Mouse (Mus musculus): ENCODE results near the gene Nxph4. TPM values are rescaled to one million over a fixed set of nuclear protein-coding genes. Genes with fewer than 3 reads are reported as not detected.

Nxph4 gene
- polyA plus RNA-seq, 1 experiment: 0.33 TPM

- TF ChIP-seq GATA1 (IDR thresholded peaks at IDR 0.05; ENCODE audit: low read length): no peak
Observed at GRCm38 (mm10) chr10:127557397-127557796, 23.0 kb upstream of the Nxph4 start.

DNA sequence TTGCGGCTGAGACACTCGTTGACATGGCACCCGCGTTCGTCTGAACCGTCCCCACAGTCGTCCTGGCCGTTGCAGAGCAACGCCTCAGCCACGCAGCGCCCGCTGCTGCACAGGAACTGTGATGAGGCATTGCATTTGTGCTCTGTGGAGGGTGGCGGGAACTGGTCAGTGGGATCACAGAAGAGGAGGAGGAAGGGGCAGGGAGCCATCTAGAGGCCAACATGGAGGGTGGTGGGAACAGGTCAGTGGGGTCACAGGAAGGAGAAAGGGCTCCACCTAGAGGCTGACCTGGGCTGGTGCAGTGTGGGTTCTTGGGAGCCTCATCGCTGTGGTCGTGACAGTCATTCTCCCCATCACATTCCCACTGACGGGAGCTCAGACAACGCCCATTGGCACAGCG is 21.3 kb upstream of the Nxph4 start:
- TF ChIP-seq GATA1 (IDR thresholded peaks at IDR 0.05; ENCODE audit: low read length): no peak

DNA sequence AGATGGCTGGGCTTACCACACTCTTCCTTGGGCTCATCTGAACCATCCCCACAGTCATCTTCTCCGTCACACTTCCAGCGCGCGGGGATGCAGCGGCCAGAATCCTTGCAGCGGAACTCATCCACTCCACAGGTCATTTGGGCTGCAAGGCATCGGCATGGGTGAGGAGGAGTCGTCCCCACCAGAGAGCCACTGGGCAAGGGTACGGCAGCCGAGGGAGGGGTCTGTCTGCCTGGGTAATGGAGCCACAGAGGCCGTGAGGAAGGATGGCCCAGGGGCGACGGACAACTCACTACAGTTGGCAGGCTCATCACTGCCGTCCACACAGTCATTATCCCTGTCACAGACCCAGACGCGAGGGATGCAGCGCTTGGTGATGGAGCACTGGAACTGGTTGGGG is 15.5 kb upstream of the Nxph4 start:
- TF ChIP-seq GATA1 (IDR thresholded peaks at IDR 0.05; ENCODE audit: low read length): no peak

- TF ChIP-seq GATA1 (IDR thresholded peaks at IDR 0.05; ENCODE audit: low read length): no peak
Observed at GRCm38 (mm10) chr10:127548236-127548635, 13.9 kb upstream of the Nxph4 start.

GRCm38 (mm10) chr10:127546505-127546904 is 12.1 kb upstream of the Nxph4 start:
- no peak for TF ChIP-seq GATA1 (IDR thresholded peaks at IDR 0.05; ENCODE audit: low read length)

- no peak for TF ChIP-seq GATA1 (IDR thresholded peaks at IDR 0.05; ENCODE audit: low read length)
Observed at GRCm38 (mm10) chr10:127544375-127544774, 10.0 kb upstream of the Nxph4 start.

- no peak for TF ChIP-seq GATA1 (IDR thresholded peaks at IDR 0.05; ENCODE audit: low read length)
Observed at GRCm38 (mm10) chr10:127543916-127544315, 9.6 kb upstream of the Nxph4 start.

- no peak for TF ChIP-seq GATA1 (IDR thresholded peaks at IDR 0.05; ENCODE audit: low read length)
Observed at GRCm38 (mm10) chr10:127542720-127543119, 8.4 kb upstream of the Nxph4 start.

DNA sequence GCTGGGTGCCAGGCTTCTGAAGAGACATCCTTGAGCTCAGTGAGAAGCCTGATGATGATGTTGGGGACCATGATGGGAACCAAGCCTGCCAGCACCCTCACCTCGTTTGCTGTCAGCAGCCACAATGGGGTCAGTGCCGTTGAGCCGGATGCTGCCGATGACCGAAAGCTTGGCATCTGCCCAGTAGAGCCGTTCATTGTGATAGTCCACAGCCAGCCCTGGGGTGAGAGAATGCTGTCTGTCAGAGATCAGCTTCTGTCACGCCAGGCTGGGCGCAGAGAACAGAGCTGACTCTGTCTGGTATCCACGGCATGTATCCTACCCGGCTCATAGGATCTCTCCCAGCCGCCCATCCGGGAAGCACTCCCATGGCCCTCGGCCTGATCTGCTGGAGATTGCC is 7.7 kb upstream of the Nxph4 start:
- TF ChIP-seq GATA1 (IDR thresholded peaks at IDR 0.05; ENCODE audit: low read length): no peak

DNA sequence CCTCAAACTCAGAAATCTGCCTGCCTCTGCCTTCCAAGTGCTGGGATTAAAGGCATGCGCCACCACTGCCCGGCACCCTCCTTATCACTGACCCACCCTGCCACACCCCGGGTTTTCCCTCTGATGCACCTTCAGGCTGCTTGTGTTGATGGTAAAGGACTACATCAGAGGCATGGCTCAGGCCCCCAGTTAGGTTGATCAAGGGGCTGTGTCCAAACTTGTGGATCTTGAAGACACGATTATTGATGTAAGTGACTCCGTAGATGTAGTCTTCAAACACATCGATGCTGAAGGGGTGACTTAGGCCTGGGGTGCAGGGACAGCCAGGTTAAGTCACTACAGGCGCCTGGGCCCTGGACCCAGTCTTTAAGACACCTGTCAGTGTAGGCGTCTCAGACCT is 7.2 kb upstream of the Nxph4 start:
- TF ChIP-seq GATA1 (IDR thresholded peaks at IDR 0.05; ENCODE audit: low read length): no peak

- TF ChIP-seq GATA1 (IDR thresholded peaks at IDR 0.05; ENCODE audit: low read length): no peak
Observed at GRCm38 (mm10) chr10:127537854-127538583, 3.7 kb upstream of the Nxph4 start.

- no peak for TF ChIP-seq GATA1 (IDR thresholded peaks at IDR 0.05; ENCODE audit: low read length)
Observed at GRCm38 (mm10) chr10:127536586-127537314, 2.4 kb upstream of the Nxph4 start.

DNA sequence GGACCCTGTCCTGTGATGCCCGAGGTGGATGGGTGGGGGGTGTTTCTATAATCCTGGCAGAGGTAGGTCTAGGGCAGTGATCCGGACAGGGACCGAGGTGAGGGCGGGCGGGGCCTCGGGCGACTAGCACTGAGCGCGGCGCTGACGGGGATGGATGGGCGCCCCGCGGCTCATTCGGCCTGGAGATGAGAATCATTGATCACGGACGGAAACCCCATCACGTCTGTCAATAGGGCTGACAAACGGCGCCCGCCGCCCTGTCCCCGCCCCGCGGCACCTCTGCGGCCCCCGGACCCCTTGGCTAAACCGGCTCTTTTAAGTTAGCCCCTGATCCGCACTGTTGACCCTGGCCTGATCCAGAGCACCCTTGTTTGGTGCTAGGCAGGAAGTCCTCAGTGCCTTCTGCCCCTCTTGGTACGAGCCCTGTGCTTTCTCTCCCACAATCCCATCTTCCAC is 598 bp upstream of the Nxph4 start:
- no peak for TF ChIP-seq GATA1 (IDR thresholded peaks at IDR 0.05; ENCODE audit: low read length)

DNA sequence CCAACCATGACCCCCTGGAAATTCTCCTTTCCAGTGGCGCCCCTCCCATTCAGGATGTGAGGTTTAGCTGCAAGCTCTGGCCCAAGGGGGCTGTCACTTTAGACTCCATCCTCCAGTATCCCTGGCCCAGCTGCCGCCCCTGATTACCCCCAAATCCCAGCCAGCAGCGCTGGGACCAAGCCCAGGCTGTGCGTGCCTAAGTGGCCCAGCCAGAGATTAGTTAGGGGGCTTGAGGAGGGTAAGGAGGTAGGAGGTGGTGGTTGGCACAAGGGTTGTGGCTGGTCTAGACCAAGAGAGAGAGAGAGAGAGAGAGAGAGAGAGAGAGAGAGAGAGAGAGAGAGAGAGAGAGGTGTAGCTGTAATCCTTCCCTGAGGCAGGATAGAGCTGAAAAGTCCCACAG is 2.8 kb downstream of the Nxph4 start:
- TF ChIP-seq GATA1 (IDR thresholded peaks at IDR 0.05; ENCODE audit: low read length): no peak

DNA sequence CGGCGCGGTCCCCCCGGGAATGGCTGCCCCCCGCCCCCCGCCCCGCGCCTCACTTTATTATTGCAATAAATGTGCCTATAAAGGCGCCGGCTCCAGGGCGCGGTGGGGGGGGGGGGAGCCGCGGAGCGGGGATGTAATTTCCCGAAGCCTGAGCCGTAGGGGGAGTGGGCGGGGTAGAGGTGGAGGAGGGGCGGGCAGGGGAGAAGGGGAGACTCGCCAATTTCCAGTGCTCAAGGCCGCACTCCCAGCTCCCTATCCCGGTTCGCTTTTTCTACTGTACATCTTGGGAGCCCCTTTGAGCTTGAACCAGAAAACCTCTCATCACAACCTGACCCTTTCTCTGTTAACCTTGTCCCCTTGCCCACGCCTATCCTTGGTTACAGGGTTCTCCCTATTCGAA is 3.4 kb downstream of the Nxph4 start:
- TF ChIP-seq GATA1 (IDR thresholded peaks at IDR 0.05; ENCODE audit: low read length): no peak

GRCm38 (mm10) chr10:127527481-127527880 is 6.9 kb downstream of the Nxph4 start:
- TF ChIP-seq GATA1 (IDR thresholded peaks at IDR 0.05; ENCODE audit: low read length): no peak

DNA sequence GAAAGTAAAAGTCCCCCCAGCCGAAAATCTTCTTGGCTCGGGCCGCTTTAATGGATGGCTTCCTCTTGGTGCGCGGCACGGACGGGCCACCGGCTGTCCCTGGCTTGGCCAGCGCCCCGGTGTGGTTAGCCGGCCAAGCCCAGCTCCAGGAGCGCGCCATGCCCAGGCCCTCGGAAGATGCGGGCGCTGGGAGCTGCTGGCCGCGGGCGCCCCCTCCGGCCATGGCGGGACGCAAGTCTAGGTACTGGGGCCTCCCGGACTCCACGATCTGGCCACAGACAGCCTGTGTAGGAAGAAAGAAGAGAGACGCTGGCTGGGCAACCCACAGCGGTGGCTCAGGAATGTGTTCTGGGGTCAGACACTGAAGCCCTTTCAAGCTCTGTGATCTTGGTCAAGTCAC is 7.7 kb downstream of the Nxph4 start:
- no peak for TF ChIP-seq GATA1 (IDR thresholded peaks at IDR 0.05; ENCODE audit: low read length)
